Mouse (Mus musculus) hindbrain, postnatal 0 days (tissue): ENCODE data around the gene Rbm4. TPM values are rescaled to one million over a fixed set of nuclear protein-coding genes. Genes with fewer than 3 reads are reported as not detected.
A peak's percentile ranks its signal among the peaks of the same experiment; 100 is the strongest.

Source experiments
- ATAC-seq: fragments of 200-750 bp; cut with Nextera tagmentation; 2 replicates; pipeline ENCODE4 v1.8.0; 2017; ENCODE audit warnings: mild to moderate bottlenecking, moderate TSS enrichment, moderate library complexity
- DNase-seq: peaks from one replicate; pipeline ENCODE4 v3.0.0-alpha.2; 2015; ENCODE audit warnings: low spot score
- H3K27ac ChIP-seq: fragments of 300-500 bp; sonication (generic); 2 replicates; pipeline ENCODE4 v1.5.1; 2014; ENCODE audit warnings: mild to moderate bottlenecking
- H3K27me3 ChIP-seq: fragments of 300-500 bp; sonication (generic); 2 replicates; pipeline ENCODE4 v1.6.1; 2014; ENCODE audit warnings: low read length, mixed read lengths; ENCODE audit not compliant: insufficient read depth
- H3K36me3 ChIP-seq: fragments of 300-500 bp; sonication (generic); 2 replicates; pipeline ENCODE4 v1.6.1; 2014; ENCODE audit warnings: low read length, mixed read lengths; ENCODE audit not compliant: insufficient read depth
- H3K4me1 ChIP-seq: fragments of 300-500 bp; sonication (generic); 2 replicates; pipeline ENCODE4 v1.6.1; 2014; ENCODE audit warnings: antibody characterized with exemption, low read length, mixed read lengths; ENCODE audit not compliant: insufficient read depth
- H3K4me2 ChIP-seq: fragments of 300-500 bp; sonication (generic); 2 replicates; pipeline ENCODE4 v1.6.1; 2014; ENCODE audit warnings: low read depth, mild to moderate bottlenecking, low read length, moderate library complexity, mixed read lengths
- H3K4me3 ChIP-seq: fragments of 300-500 bp; sonication (generic); 2 replicates; pipeline ENCODE4 v1.5.1; 2014; ENCODE audit warnings: low read length
- H3K9ac ChIP-seq: fragments of 300-500 bp; sonication (generic); replicated peaks from 2 replicates; pipeline ENCODE4 v1.6.1; 2014; ENCODE audit warnings: mild to moderate bottlenecking, low read length, moderate library complexity, mixed read lengths
- H3K9me3 ChIP-seq: fragments of 300-500 bp; sonication (generic); 2 replicates; pipeline ENCODE4 v1.6.1; 2016; ENCODE audit warnings: low read length, mixed read lengths
- CTCF ChIP-seq: IDR thresholded peaks from 2 replicates; pipeline ENCODE4 v1.5.1; 2016; ENCODE audit warnings: antibody characterized with exemption, control low read depth, low read depth
- WGBS: fragments of 180-500 bp; shearing (Covaris S2); extraction: QIAGEN DNeasy Blood & Tissue Kit; methylation state at CpG from one replicate; pipeline ENCODE4 v1.1.7; 2014; 5-methylcytosine and 5-hydroxymethylcytosine counted together
- polyA plus RNA-seq: library from polyadenylated mRNA; unstranded; fragments of >200 nt; fragmentation: Nextera tagmentation; extraction: Ambion mirVana; gene quantifications from 2 replicates; pipeline ENCODE4 v1.2.1, GENCODE M21; 2015
- total RNA-seq: library from RNA; depleted of rRNA; stranded (reverse); fragments of >200 nt; gene quantifications from 2 replicates; pipeline ENCODE4 v1.2.3, GENCODE M21; 2014

The Rbm4 gene
- total and polyA plus RNA-seq, 2 experiments from 2014 or later, result 40.9 to 85.6 TPM

- H3K9me3 ChIP-seq, result no peaks in the 10 kb centered on the region
- H3K9ac ChIP-seq, result no peak overlapping the region; the same call in 1 of the 2 replicates
- H3K4me3 ChIP-seq, result no peak overlapping the region
- 88% methylated on average over 10 of the region's 10 CpGs for WGBS
- DNase-seq, result no peak
- no peak overlapping the region for H3K27ac ChIP-seq
- H3K4me2 ChIP-seq, result no peak overlapping the region
- TF ChIP-seq CTCF, result no peak
- H3K4me1 ChIP-seq, result no peaks in the 10 kb centered on the region
- peaks cover 78% of the 10 kb centered on the region for H3K36me3 ChIP-seq
- ATAC-seq, result no peak
- H3K27me3 ChIP-seq, result no peaks in the 10 kb centered on the region
These were observed 48.0 kb downstream of the Rbm4 start for GRCm38 (mm10) chr19:4745681-4746080.

GRCm38 (mm10) chr19:4745057-4745456 lies 48.6 kb downstream of the Rbm4 start:
- DNase-seq (peak; percentile 59), ATAC-seq (no peak)
- WGBS, result 54% methylated on average over 9 of the region's 9 CpGs
- H3K4me1 ChIP-seq, result no peaks in the 10 kb centered on the region
- H3K9ac ChIP-seq, result no peak overlapping the region; the same call in 1 of the 2 replicates
- no peak overlapping the region for H3K4me3 ChIP-seq
- TF ChIP-seq CTCF, result no peak
- H3K4me2 ChIP-seq, result no peak overlapping the region
- peaks cover 74% of the 10 kb centered on the region for H3K36me3 ChIP-seq
- H3K27me3 ChIP-seq, result no peaks in the 10 kb centered on the region
- no peak overlapping the region for H3K27ac ChIP-seq
- H3K9me3 ChIP-seq, result no peaks in the 10 kb centered on the region

DNA sequence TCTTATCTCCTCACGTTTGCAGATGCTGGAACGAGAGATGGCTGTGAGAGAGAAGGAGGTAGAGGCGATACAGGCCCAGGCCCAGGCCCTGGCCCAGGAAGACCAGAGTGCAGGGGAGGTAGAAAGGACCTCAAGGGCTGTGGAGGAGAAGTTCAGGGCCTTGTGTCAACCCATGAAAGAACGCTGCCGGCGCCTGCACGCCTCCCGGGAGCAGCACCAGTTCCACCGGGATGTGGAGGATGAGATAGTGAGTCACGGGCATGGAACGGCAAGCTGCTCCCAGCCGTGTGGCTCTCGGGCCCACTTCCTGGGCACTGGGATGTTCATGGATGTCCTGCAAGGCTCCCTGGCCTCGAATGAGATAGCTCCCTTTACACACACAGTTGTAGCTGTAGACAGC lies 49.7 kb downstream of the Rbm4 start:
- Histone ChIP-seq H3K27me3 (no peaks in the 10 kb centered on the region), H3K9ac (no peak overlapping the region), H3K4me3 (no peak overlapping the region), H3K4me1 (no peaks in the 10 kb centered on the region), H3K27ac (no peak overlapping the region), H3K9me3 (no peaks in the 10 kb centered on the region), H3K4me2 (no peak overlapping the region), H3K36me3 (peaks cover 79% of the 10 kb centered on the region)
- ATAC-seq, result no peak
- TF ChIP-seq CTCF, result no peak
- DNase-seq, result no peak
- 82% methylated on average over 14 of the region's 14 CpGs for WGBS

- no peak for ATAC-seq
- TF ChIP-seq CTCF, result peak; percentile 74
- WGBS, result 44% methylated on average over 5 of the region's 5 CpGs
- no peak overlapping the region for H3K4me2 ChIP-seq
- peak; percentile 73 for DNase-seq
- no peak overlapping the region for H3K4me3 ChIP-seq
- no peaks in the 10 kb centered on the region for H3K9me3 ChIP-seq
- H3K9ac ChIP-seq, result no peak overlapping the region
- H3K27ac ChIP-seq, result no peak overlapping the region
- H3K27me3 ChIP-seq, result no peaks in the 10 kb centered on the region
- H3K4me1 ChIP-seq, result no peaks in the 10 kb centered on the region
- peaks cover 74% of the 10 kb centered on the region for H3K36me3 ChIP-seq
These were observed 50.2 kb downstream of the Rbm4 start for GRCm38 (mm10) chr19:4743524-4743923.

GRCm38 (mm10) chr19:4742229-4742628 lies 51.5 kb downstream of the Rbm4 start:
- no peak for TF ChIP-seq CTCF
- Histone ChIP-seq H3K36me3 (peaks cover 71% of the 10 kb centered on the region), H3K4me1 (no peaks in the 10 kb centered on the region), H3K9ac (no peak overlapping the region), H3K4me2 (no peak overlapping the region), H3K27ac (no peak overlapping the region), H3K27me3 (no peaks in the 10 kb centered on the region), H3K4me3 (no peak overlapping the region), H3K9me3 (no peaks in the 10 kb centered on the region)
- DNase-seq (no peak), ATAC-seq (no peak)
- 90% methylated on average over 6 of the region's 6 CpGs for WGBS

- Histone ChIP-seq H3K4me3 (no peak overlapping the region), H3K4me1 (no peaks in the 10 kb centered on the region), H3K9me3 (no peaks in the 10 kb centered on the region), H3K27me3 (no peaks in the 10 kb centered on the region), H3K9ac (no peak overlapping the region), H3K27ac (no peak overlapping the region), H3K36me3 (peaks cover 71% of the 10 kb centered on the region), H3K4me2 (no peak overlapping the region)
- ATAC-seq, result no peak
- TF ChIP-seq CTCF, result no peak
- DNase-seq, result no peak
- 85% methylated on average over 10 of the region's 10 CpGs for WGBS
These were observed 52.2 kb downstream of the Rbm4 start for GRCm38 (mm10) chr19:4741482-4741881.

DNA sequence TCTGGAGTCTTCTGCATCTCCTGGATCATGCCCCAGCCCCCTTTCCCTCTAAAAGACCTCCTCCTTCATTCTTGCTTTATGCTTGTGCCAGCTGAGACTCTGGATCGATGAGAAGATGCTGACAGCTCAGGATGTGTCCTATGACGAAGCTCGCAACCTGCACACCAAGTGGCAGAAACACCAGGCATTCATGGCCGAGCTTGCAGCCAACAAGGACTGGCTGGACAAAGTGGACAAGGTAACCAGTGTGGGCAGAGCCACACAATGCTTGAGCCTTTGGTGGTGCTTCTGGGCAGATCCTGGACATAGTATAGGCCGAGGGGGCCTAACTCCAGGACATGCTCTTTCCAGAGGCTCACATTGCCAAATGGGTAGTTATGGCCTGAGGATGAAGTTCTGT lies 53.9 kb downstream of the Rbm4 start:
- peaks cover 59% of the 10 kb centered on the region for H3K36me3 ChIP-seq
- no peak overlapping the region for H3K4me3 ChIP-seq
- no peak for ATAC-seq
- H3K9me3 ChIP-seq, result no peaks in the 10 kb centered on the region
- H3K4me2 ChIP-seq, result no peak overlapping the region
- DNase-seq, result no peak
- H3K9ac ChIP-seq, result no peak overlapping the region
- H3K27me3 ChIP-seq, result no peaks in the 10 kb centered on the region
- 93% methylated on average over 5 of the region's 5 CpGs for WGBS
- H3K27ac ChIP-seq, result no peak overlapping the region
- H3K4me1 ChIP-seq, result no peaks in the 10 kb centered on the region
- TF ChIP-seq CTCF, result no peak
